Mouse (Mus musculus) right cerebral cortex, adult 18-20 months (tissue): ENCODE measurements around the gene Zbtb5.
"Not testable (repeated sequence)": the region's sequence is repeated elsewhere in the genome, so short reads cannot be mapped to it uniquely, and the experiment has no call there.

Experiments used
- DNase-seq: peaks from one replicate; pipeline ENCODE4 v3.0.0; 2022; ENCODE audit warnings: mixed read lengths

Zbtb5 gene

GRCm38 (mm10) chr4:45012105-45012975, at the start of gene Zbtb5:
Gene Zbtb5 (minus strand): TSS chr4:45012412.
- DNase-seq, result peak; percentile 100

- DNase-seq, result no peak
Observed at GRCm38 (mm10) chr4:45055451-45055850, 43.2 kb upstream of the Zbtb5 start.

- no peak for DNase-seq
Observed at GRCm38 (mm10) chr4:45054862-45055261, 42.6 kb upstream of the Zbtb5 start.

- DNase-seq, result peak; percentile 57
Observed at GRCm38 (mm10) chr4:45047956-45048355, 35.7 kb upstream of the Zbtb5 start.

GRCm38 (mm10) chr4:45047286-45047887, 35.2 kb upstream of the Zbtb5 start:
- no peak for DNase-seq

- DNase-seq, result no peak
Observed at GRCm38 (mm10) chr4:45046679-45047078, 34.5 kb upstream of the Zbtb5 start.

GRCm38 (mm10) chr4:45040795-45041194, 28.6 kb upstream of the Zbtb5 start:
- DNase-seq, result no peak

- DNase-seq, result not testable (repeated sequence)
Observed at GRCm38 (mm10) chr4:45039546-45039945, 27.3 kb upstream of the Zbtb5 start.

GRCm38 (mm10) chr4:45038879-45039278, 26.7 kb upstream of the Zbtb5 start:
- not testable (repeated sequence) for DNase-seq

- no peak for DNase-seq
Observed at GRCm38 (mm10) chr4:45037455-45038410, 25.5 kb upstream of the Zbtb5 start.

- no peak for DNase-seq
Observed at GRCm38 (mm10) chr4:45036571-45036970, 24.4 kb upstream of the Zbtb5 start.

- no peak for DNase-seq
Observed at GRCm38 (mm10) chr4:45036048-45036447, 23.8 kb upstream of the Zbtb5 start.

- DNase-seq, result no peak
Observed at GRCm38 (mm10) chr4:45034693-45035628, 22.7 kb upstream of the Zbtb5 start.

GRCm38 (mm10) chr4:45032586-45032985, 20.4 kb upstream of the Zbtb5 start:
- DNase-seq, result no peak

GRCm38 (mm10) chr4:45026459-45026858, 14.2 kb upstream of the Zbtb5 start:
- no peak for DNase-seq

- no peak for DNase-seq
Observed at GRCm38 (mm10) chr4:45019009-45019408, 6.8 kb upstream of the Zbtb5 start.

GRCm38 (mm10) chr4:45018452-45018980, 6.3 kb upstream of the Zbtb5 start, which contains the start of gene Polr1e:
Gene Polr1e (plus strand): TSS chr4:45018583.
- peak; percentile 90 for DNase-seq

GRCm38 (mm10) chr4:45015615-45016014, 3.4 kb upstream of the Zbtb5 start:
- DNase-seq, result peak; percentile 52

GRCm38 (mm10) chr4:45013537-45013936, 1.3 kb upstream of the Zbtb5 start:
- DNase-seq, result no peak

- no peak for DNase-seq
Observed at GRCm38 (mm10) chr4:45013031-45013431, 819 bp upstream of the Zbtb5 start.

- no peak for DNase-seq
Observed at GRCm38 (mm10) chr4:45011581-45012104, 569 bp downstream of the Zbtb5 start.
